Mouse (Mus musculus) MEL (cell line): ENCODE measurements around the gene Thap3. TPM values are rescaled to one million over a fixed set of nuclear protein-coding genes. Genes with fewer than 3 reads are reported as not detected.

Source experiments
- DNase-seq: peaks from one replicate; pipeline ENCODE4 v3.0.0; 2011; ENCODE audit warnings: low read depth, low spot score
- H3K27ac ChIP-seq: 2 replicates; pipeline ENCODE4 v1.5.1; 2012; ENCODE audit warnings: low read depth, mild to moderate bottlenecking, control low read depth, low read length, moderate library complexity; ENCODE audit not compliant: control insufficient read depth
- H3K27me3 ChIP-seq, 2 experiments: fragments of 150-350 bp in 1 of 2; sonication (generic) in 1 of 2; 2 replicates each; pipeline ENCODE4 v1.6.1; 2012; ENCODE audit warnings: low read length in 2 of 2, mild to moderate bottlenecking in 2 of 2, improper control_type of control experiment in 1 of 2, moderate library complexity in 1 of 2; ENCODE audit not compliant: insufficient read depth in 2 of 2, control insufficient read depth in 1 of 2
- H3K36me3 ChIP-seq, 2 experiments: 2 replicates each; pipeline ENCODE4 v1.6.1; 2012 to 2014; ENCODE audit warnings: low read length in 2 of 2, improper control_type of control experiment in 1 of 2, inconsistent platforms in 1 of 2, mild to moderate bottlenecking in 1 of 2; ENCODE audit not compliant: insufficient read depth in 2 of 2, control insufficient read depth in 1 of 2
- H3K4me1 ChIP-seq, 2 experiments: fragments of 150-350 bp in 1 of 2; sonication (generic) in 1 of 2; 2 replicates each; pipeline ENCODE4 v1.6.1; 2012; ENCODE audit warnings: low read length in 2 of 2, improper control_type of control experiment in 1 of 2, mild to moderate bottlenecking in 1 of 2; ENCODE audit not compliant: insufficient read depth in 2 of 2, control insufficient read depth in 1 of 2
- H3K4me3 ChIP-seq, 2 experiments: fragments of 150-350 bp in 1 of 2; sonication (generic) in 1 of 2; 2 replicates each; pipeline ENCODE4 v1.5.1; 2012; ENCODE audit warnings: low read depth in 2 of 2, low read length in 2 of 2, mild to moderate bottlenecking in 2 of 2, moderate library complexity in 2 of 2, control low read depth in 1 of 2, improper control_type of control experiment in 1 of 2; ENCODE audit not compliant: control insufficient read depth in 1 of 2, insufficient read depth in 1 of 2
- H3K79me2 ChIP-seq: 2 replicates; pipeline ENCODE4 v1.6.1; 2012; ENCODE audit warnings: mild to moderate bottlenecking, low read length, moderate library complexity; ENCODE audit not compliant: control insufficient read depth, poor library complexity, insufficient read depth
- H3K9ac ChIP-seq: 2 replicates; pipeline ENCODE4 v1.6.1; 2012; ENCODE audit warnings: low read depth, mild to moderate bottlenecking, control low read depth, low read length, moderate library complexity; ENCODE audit not compliant: control insufficient read depth, poor library complexity, severe bottlenecking
- H3K9me3 ChIP-seq: fragments of 150-350 bp; sonication (generic); replicated peaks from 2 replicates; pipeline ENCODE4 v1.6.1; 2012; ENCODE audit warnings: mild to moderate bottlenecking, low read length, improper control_type of control experiment, moderate library complexity; ENCODE audit not compliant: insufficient read depth
- BHLHE40 ChIP-seq: IDR thresholded peaks from 2 replicates; pipeline ENCODE4 v1.6.1; 2012; ENCODE audit warnings: low read depth, mild to moderate bottlenecking, inconsistent platforms, low read length, improper control_type of control experiment, borderline replicate concordance
- CHD1 ChIP-seq: IDR thresholded peaks from 2 replicates; pipeline ENCODE4 v1.6.1; 2012; ENCODE audit warnings: low read depth, mild to moderate bottlenecking, inconsistent platforms, low read length, improper control_type of control experiment
- CHD2 ChIP-seq: IDR thresholded peaks from 2 replicates; pipeline ENCODE4 v1.6.1; 2011; ENCODE audit warnings: low read length, improper control_type of control experiment
- CTCF ChIP-seq, 3 experiments: IDR thresholded peaks in 2 of 3; conservative IDR thresholded peaks in 1 of 3; 2 replicates each; pipeline ENCODE4 v1.5.1; 2011 to 2012; ENCODE audit warnings: low read length in 3 of 3, low read depth in 2 of 3, mild to moderate bottlenecking in 2 of 3, improper control_type of control experiment in 1 of 3, inconsistent platforms in 1 of 3, mixed read lengths in 1 of 3, moderate library complexity in 1 of 3; ENCODE audit not compliant: control insufficient read depth in 1 of 3, insufficient read depth in 1 of 3, poor library complexity in 1 of 3, severe bottlenecking in 1 of 3
- E2F4 ChIP-seq: IDR thresholded peaks from 2 replicates; pipeline ENCODE4 v1.6.1; 2011; ENCODE audit warnings: low read depth, low read length, improper control_type of control experiment, borderline replicate concordance
- EP300 ChIP-seq, 2 experiments: IDR thresholded peaks; 2 replicates each; pipeline ENCODE4 v1.6.1; 2011; ENCODE audit warnings: improper control_type of control experiment in 2 of 2, low read length in 2 of 2, low read depth in 1 of 2, mild to moderate bottlenecking in 1 of 2
- ETS1 ChIP-seq: IDR thresholded peaks from 2 replicates; pipeline ENCODE4 v1.6.1; 2012; ENCODE audit warnings: low read depth, mild to moderate bottlenecking, inconsistent platforms, low read length, improper control_type of control experiment, moderate library complexity
- GABPA ChIP-seq: IDR thresholded peaks from 2 replicates; pipeline ENCODE4 v1.6.1; 2012; ENCODE audit warnings: low read depth, mild to moderate bottlenecking, inconsistent platforms, low read length, improper control_type of control experiment, moderate library complexity
- GATA1 ChIP-seq: IDR thresholded peaks from 2 replicates; pipeline ENCODE4 v1.6.1; 2011; ENCODE audit warnings: low read depth, low read length, improper control_type of control experiment
- HCFC1 ChIP-seq: IDR thresholded peaks from 2 replicates; pipeline ENCODE4 v1.6.1; 2012; ENCODE audit warnings: low read depth, mild to moderate bottlenecking, inconsistent platforms, low read length, improper control_type of control experiment, moderate library complexity
- JUND ChIP-seq: IDR thresholded peaks from 2 replicates; pipeline ENCODE4 v1.6.1; 2011; ENCODE audit warnings: low read depth, mild to moderate bottlenecking, improper control_type of control experiment, low read length
- KAT2A ChIP-seq: conservative IDR thresholded peaks from 2 replicates; pipeline ENCODE4 v1.6.1; 2012; ENCODE audit warnings: low read depth, low read length, improper control_type of control experiment, inconsistent platforms
- MAFK ChIP-seq: IDR thresholded peaks from 2 replicates; pipeline ENCODE4 v1.6.1; 2011; ENCODE audit warnings: low read depth, mild to moderate bottlenecking, low read length, improper control_type of control experiment, borderline replicate concordance
- MAX ChIP-seq: IDR thresholded peaks from 2 replicates; pipeline ENCODE4 v1.6.1; 2011; ENCODE audit warnings: low read length, improper control_type of control experiment
- MAZ ChIP-seq: IDR thresholded peaks from 2 replicates; pipeline ENCODE4 v1.6.1; 2012; ENCODE audit warnings: low read depth, mild to moderate bottlenecking, inconsistent platforms, low read length, improper control_type of control experiment
- MEF2A ChIP-seq: IDR thresholded peaks from 2 replicates; pipeline ENCODE4 v1.6.1; 2014; ENCODE audit warnings: low read depth, mild to moderate bottlenecking, inconsistent platforms, low read length, improper control_type of control experiment; ENCODE audit not compliant: poor library complexity, insufficient replicate concordance, severe bottlenecking; ENCODE audit errors: extremely low read depth
- MXI1 ChIP-seq: IDR thresholded peaks from 2 replicates; pipeline ENCODE4 v1.6.1; 2011; ENCODE audit warnings: mild to moderate bottlenecking, low read depth, low read length, improper control_type of control experiment
- MYB ChIP-seq: IDR thresholded peaks from 2 replicates; pipeline ENCODE4 v1.6.1; 2011; ENCODE audit warnings: mild to moderate bottlenecking, low read depth, low read length, improper control_type of control experiment
- MYC ChIP-seq: IDR thresholded peaks from 2 replicates; pipeline ENCODE4 v1.6.1; 2011; ENCODE audit warnings: low read depth, mild to moderate bottlenecking, low read length, improper control_type of control experiment, moderate library complexity
- POLR2A ChIP-seq, 2 experiments: IDR thresholded peaks; 2 replicates each; pipeline ENCODE4 v1.6.1; 2011 to 2012; ENCODE audit warnings: low read length in 2 of 2, mild to moderate bottlenecking in 2 of 2, control low read depth in 1 of 2, improper control_type of control experiment in 1 of 2, low read depth in 1 of 2, moderate library complexity in 1 of 2; ENCODE audit not compliant: control insufficient read depth in 1 of 2, insufficient read depth in 1 of 2, poor library complexity in 1 of 2
- POLR2AphosphoS2 ChIP-seq: IDR thresholded peaks from 2 replicates; pipeline ENCODE4 v1.6.1; 2011; ENCODE audit warnings: low read length, improper control_type of control experiment
- RCOR1 ChIP-seq: IDR thresholded peaks from 2 replicates; pipeline ENCODE4 v1.6.1; 2012; ENCODE audit warnings: low read depth, mild to moderate bottlenecking, inconsistent platforms, low read length, improper control_type of control experiment
- SIN3A ChIP-seq: IDR thresholded peaks from 2 replicates; pipeline ENCODE4 v1.6.1; 2012; ENCODE audit warnings: low read length, improper control_type of control experiment, inconsistent platforms
- TAL1 ChIP-seq: IDR thresholded peaks from 2 replicates; pipeline ENCODE4 v1.6.1; 2012; ENCODE audit warnings: mild to moderate bottlenecking, inconsistent platforms, low read length, moderate library complexity, mixed read lengths
- TBP ChIP-seq: IDR thresholded peaks from 2 replicates; pipeline ENCODE4 v1.8.0; 2011; ENCODE audit warnings: low read depth, low read length, improper control_type of control experiment
- TCF12 ChIP-seq: IDR thresholded peaks from 2 replicates; pipeline ENCODE4 v1.6.1; 2014; ENCODE audit warnings: low read depth, mild to moderate bottlenecking, inconsistent platforms, low read length, improper control_type of control experiment, moderate library complexity
- USF1 ChIP-seq: IDR thresholded peaks from 2 replicates; pipeline ENCODE4 v1.6.1; 2014; ENCODE audit warnings: low read depth, mild to moderate bottlenecking, inconsistent platforms, low read length, improper control_type of control experiment, moderate library complexity
- USF2 ChIP-seq, 2 experiments: IDR thresholded peaks; 2 replicates each; pipeline ENCODE4 v1.6.1; 2011 to 2012; ENCODE audit warnings: improper control_type of control experiment in 2 of 2, low read length in 2 of 2, borderline replicate concordance in 1 of 2, inconsistent platforms in 1 of 2, low read depth in 1 of 2, mild to moderate bottlenecking in 1 of 2; ENCODE audit not compliant: insufficient read depth in 1 of 2
- ZKSCAN1 ChIP-seq: IDR thresholded peaks from 2 replicates; pipeline ENCODE4 v1.6.1; 2012; ENCODE audit warnings: low read depth, mild to moderate bottlenecking, inconsistent platforms, low read length, improper control_type of control experiment, moderate library complexity
- polyA plus RNA-seq, 2 experiments: library from polyadenylated mRNA; stranded (reverse) in 1 of 2; unstranded in 1 of 2; fragments of >175 nt in 1 of 2; fragments of >200 nt in 1 of 2; gene quantifications; 2 replicates each; pipeline versions ENCODE4 v1.2.1 to v1.2.4; 2012; ENCODE audit warnings: low replicate concordance in 2 of 2, low read depth in 1 of 2; ENCODE audit not compliant: insufficient read length in 2 of 2, insufficient read depth in 1 of 2, missing spikeins in 1 of 2
- total RNA-seq: library from RNA; depleted of rRNA; stranded (reverse); fragments of 300-350 nt; gene quantifications from 2 replicates; pipeline ENCODE4 v1.2.3, GENCODE M21; 2012

Thap3 gene
- total and polyA plus RNA-seq, 3 experiments, result 13.7 to 17.2 TPM; not detected in 1

GRCm38 (mm10) chr4:151968204-151968921 lies 20.4 kb downstream of the Thap3 start:
- Histone ChIP-seq H3K4me3 (no peak overlapping the region), H3K27me3 (no peaks in the 10 kb centered on the region), H3K9me3 (no peaks in the 10 kb centered on the region), H3K36me3 (peaks cover 7 to 10% of the 10 kb centered on the region in 2 experiments), H3K79me2 (no peaks in the 10 kb centered on the region), H3K9ac (no peak overlapping the region), H3K4me1 (peaks cover 3% of the 10 kb centered on the region in 2 experiments), H3K27ac (no peak overlapping the region)
- TF ChIP-seq MYB (no peak), E2F4 (no peak), RCOR1 (no peak), USF1 (no peak)
- no peak for DNase-seq

GRCm38 (mm10) chr4:151962817-151963216 lies 26.0 kb downstream of the Thap3 start:
- peak overlapping the region; percentile 24; the same call in 1 of the 2 replicates for H3K9ac ChIP-seq
- peaks cover 4% of the 10 kb centered on the region for H3K79me2 ChIP-seq
- no peak overlapping the region for H3K4me3 ChIP-seq
- peaks cover 20 to 51% of the 10 kb centered on the region in 2 experiments for H3K36me3 ChIP-seq
- peak; percentile 88 for DNase-seq
- H3K4me1 ChIP-seq, result peaks cover 34 to 48% of the 10 kb centered on the region in 2 experiments
- H3K9me3 ChIP-seq, result no peaks in the 10 kb centered on the region
- peak overlapping the region; percentile 87 for H3K27ac ChIP-seq
- H3K27me3 ChIP-seq, result no peaks in the 10 kb centered on the region
- peak; percentile 97 for TF ChIP-seq SIN3A
- no peak for TF ChIP-seq HCFC1
- peak; percentile 96 for TF ChIP-seq ETS1
- peak; percentile 68 for TF ChIP-seq USF1
- peak; percentile 80; the same call in 1 of the 2 replicates for TF ChIP-seq MAZ
- no peak for TF ChIP-seq ZKSCAN1
- no peak for TF ChIP-seq USF2 (IDR thresholded peaks at IDR 0.05; ENCODE audit: borderline replicate concordance in 1 of 2, insufficient read depth in 1 of 2, low read depth in 1 of 2, low read length in 2 of 2)
- 0 out of 4 replicates have a peak, but pooled peaks of 1 of the 2 experiments have one; percentile 44 for TF ChIP-seq POLR2A (IDR thresholded peaks at IDR 0.05; ENCODE audit: control insufficient read depth in 1 of 2, insufficient read depth in 1 of 2, low read depth in 1 of 2, low read length in 2 of 2, poor library complexity in 1 of 2)
- peak; percentile 99 for TF ChIP-seq BHLHE40
- 0 out of 2 replicates have a peak, but pooled peaks have one; percentile 21 for TF ChIP-seq KAT2A
- no peak for TF ChIP-seq CHD1
- TF ChIP-seq GATA1, result peak; percentile 78
- TF ChIP-seq TAL1, result peak; percentile 33; the same call in 1 of the 2 replicates
- TF ChIP-seq MEF2A, result no peak
- peak; percentile 31; the same call in 1 of the 2 replicates for TF ChIP-seq CHD2
- TF ChIP-seq JUND, result no peak
- 0 out of 2 replicates have a peak, but pooled peaks have one; percentile 19 for TF ChIP-seq TBP
- peak; percentile 94 for TF ChIP-seq MXI1
- TF ChIP-seq MAX, result peak; percentile 99
- TF ChIP-seq TCF12, result peak; percentile 91
- no peak for TF ChIP-seq MAFK
- no peak for TF ChIP-seq CTCF (IDR thresholded peaks at IDR 0.05 in 2 of 3, conservative IDR thresholded peaks at IDR 0.05 in 1 of 3; ENCODE audit: control insufficient read depth in 1 of 3, insufficient read depth in 1 of 3, low read depth in 2 of 3, low read length in 3 of 3, poor library complexity in 1 of 3, severe bottlenecking in 1 of 3)
- peak; percentile 99 for TF ChIP-seq MYC
- TF ChIP-seq GABPA, result no peak
- TF ChIP-seq EP300 (IDR thresholded peaks at IDR 0.05; ENCODE audit: low read depth in 1 of 2, low read length in 2 of 2), result peak; percentile 85 to 97
- TF ChIP-seq POLR2AphosphoS2, result 0 out of 2 replicates have a peak, but pooled peaks have one; percentile 39
- TF ChIP-seq RCOR1, result peak; percentile 75
- TF ChIP-seq MYB, result peak; percentile 71
